Mouse (Mus musculus): ENCODE measurements around the gene Gm20388. TPM values are rescaled to one million over a fixed set of nuclear protein-coding genes. Genes with fewer than 3 reads are reported as not detected.

Gene Gm20388
- polyA plus RNA-seq, 1 experiment from 2014 or later: 9.3 TPM

GRCm38 (mm10) chr8:123157888-123158465, 3247.3 kb downstream of the Gm20388 start, which contains the start of gene Sult5a1:
Gene Sult5a1 (minus strand): TSS chr8:123158315.

GRCm38 (mm10) chr8:123185566-123186409, 3275.1 kb downstream of the Gm20388 start, which contains the start of gene Dpep1:
Gene Dpep1 (plus strand): TSS chr8:123186242.

GRCm38 (mm10) chr8:123212321-123213117, 3301.9 kb downstream of the Gm20388 start, which contains the start of the genes Chmp1a and Spata33:
Gene Chmp1a (minus strand): TSS chr8:123212763.
Gene Spata33 (plus strand): TSS chr8:123212832.

GRCm38 (mm10) chr8:123224278-123225266, 3313.9 kb downstream of the Gm20388 start, which contains the start of gene Cdk10:
Gene Cdk10 (plus strand): TSS chr8:123224842.

GRCm38 (mm10) chr8:123235520-123236497, 3325.2 kb downstream of the Gm20388 start, which contains the start of gene Spata2l:
Gene Spata2l (minus strand): TSS chr8:123236233.

GRCm38 (mm10) chr8:123254099-123254885, 3343.7 kb downstream of the Gm20388 start, which contains the start of the genes Zfp276 and Vps9d1:
Gene Zfp276 (plus strand): TSS chr8:123254195.
Gene Vps9d1 (minus strand): TSS chr8:123254348.

GRCm38 (mm10) chr8:123318467-123318911, 3407.8 kb downstream of the Gm20388 start, which contains the start of gene Fanca:
Gene Fanca (minus strand): TSS chr8:123318576.

GRCm38 (mm10) chr8:123332262-123333090, 3421.8 kb downstream of the Gm20388 start, which contains the start of gene Spire2:
Gene Spire2 (plus strand): TSS chr8:123332713.

GRCm38 (mm10) chr8:123373403-123374238, 3463.0 kb downstream of the Gm20388 start, which contains the start of gene Tcf25:
Gene Tcf25 (plus strand): TSS chr8:123373753.

GRCm38 (mm10) chr8:123406786-123407185, 3496.1 kb downstream of the Gm20388 start, which contains the start of gene Mc1r:
Gene Mc1r (plus strand): TSS chr8:123407107.

GRCm38 (mm10) chr8:123411246-123411645, 3500.6 kb downstream of the Gm20388 start, which contains the start of gene Tubb3:
Gene Tubb3 (plus strand): TSS chr8:123411424.

GRCm38 (mm10) chr8:123423441-123423840, 3512.8 kb downstream of the Gm20388 start, which contains the start of gene Def8:
Gene Def8 (plus strand): TSS chr8:123423527.

GRCm38 (mm10) chr8:123477737-123478258, 3567.2 kb downstream of the Gm20388 start, which contains the start of gene Afg3l1:
Gene Afg3l1 (plus strand): TSS chr8:123477903.

GRCm38 (mm10) chr8:123514781-123515539, 3604.3 kb downstream of the Gm20388 start, which contains the start of gene Dbndd1:
Gene Dbndd1 (minus strand): TSS chr8:123515463.

GRCm38 (mm10) chr8:123518667-123519066, 3608.0 kb downstream of the Gm20388 start, which contains the start of gene Gas8:
Gene Gas8 (plus strand): TSS chr8:123518834.

